Mouse (Mus musculus): Measurements from ENCODE around the gene Tada3. TPM values are rescaled to one million over a fixed set of nuclear protein-coding genes. Genes with fewer than 3 reads are reported as not detected.

Gene Tada3
- total and polyA plus RNA-seq, 3 experiments = 25.0 to 62.2 TPM; not detected in 1

GRCm38 (mm10) chr6:113426696-113427095 lies 49.0 kb upstream of the Tada3 start:
- peaks cover 0 to 3% of the 10 kb centered on the region in 2 experiments; a peak in 2 of 4 replicates for H3K36me3 ChIP-seq (ENCODE audit: control insufficient read depth in 1 of 2, insufficient read depth in 2 of 2, low read length in 2 of 2)
- no peaks in the 10 kb centered on the region for H3K27me3 ChIP-seq (ENCODE audit: control insufficient read depth in 1 of 2, insufficient read depth in 2 of 2, low read length in 2 of 2)
- H3K9ac ChIP-seq (ENCODE audit: control insufficient read depth, low read depth, low read length, poor library complexity, severe bottlenecking) = no peak overlapping the region
- H3K9me3 ChIP-seq (replicated peaks; ENCODE audit: insufficient read depth, low read length) = no peaks in the 10 kb centered on the region
- no peak overlapping the region for H3K4me3 ChIP-seq (ENCODE audit: control insufficient read depth in 1 of 2, insufficient read depth in 1 of 2, low read depth in 2 of 2, low read length in 2 of 2)
- H3K79me2 ChIP-seq (ENCODE audit: control insufficient read depth, insufficient read depth, low read length, poor library complexity) = no peaks in the 10 kb centered on the region
- peaks cover 6 to 12% of the 10 kb centered on the region in 2 experiments; a peak in 3 of 4 replicates for H3K4me1 ChIP-seq (ENCODE audit: control insufficient read depth in 1 of 2, insufficient read depth in 2 of 2, low read length in 2 of 2)
- no peak overlapping the region for H3K27ac ChIP-seq (ENCODE audit: control insufficient read depth, low read depth, low read length)
- TF ChIP-seq USF2 (IDR thresholded peaks at IDR 0.05; ENCODE audit: borderline replicate concordance in 1 of 2, insufficient read depth in 1 of 2, low read depth in 1 of 2, low read length in 2 of 2) (no peak), SIN3A (IDR thresholded peaks at IDR 0.05; ENCODE audit: low read length) (no peak), NELFE (IDR thresholded peaks at IDR 0.05; ENCODE audit: low read depth, low read length) (no peak), BHLHE40 (IDR thresholded peaks at IDR 0.05; ENCODE audit: borderline replicate concordance, low read depth, low read length) (no peak), ZC3H11A (IDR thresholded peaks at IDR 0.05; ENCODE audit: low read depth, low read length) (no peak), SMC3 (IDR thresholded peaks at IDR 0.05; ENCODE audit: low read depth, low read length) (no peak), TCF12 (IDR thresholded peaks at IDR 0.05; ENCODE audit: low read depth, low read length) (no peak), RAD21 (IDR thresholded peaks at IDR 0.05; ENCODE audit: low read depth, low read length) (no peak), JUND (IDR thresholded peaks at IDR 0.05; ENCODE audit: low read depth, low read length) (no peak), KAT2A (conservative IDR thresholded peaks at IDR 0.05; ENCODE audit: low read depth, low read length) (no peak), POLR2AphosphoS2 (IDR thresholded peaks at IDR 0.05; ENCODE audit: low read length) (no peak), ELF1 (IDR thresholded peaks at IDR 0.05; ENCODE audit: low read depth, low read length) (no peak), ZNF384 (IDR thresholded peaks at IDR 0.05; ENCODE audit: low read depth, low read length) (no peak), GATA1 (IDR thresholded peaks at IDR 0.05; ENCODE audit: low read depth, low read length) (no peak), HCFC1 (IDR thresholded peaks at IDR 0.05; ENCODE audit: low read depth, low read length) (no peak)
- no peak for DNase-seq (ENCODE audit: low read depth, low spot score)

DNA sequence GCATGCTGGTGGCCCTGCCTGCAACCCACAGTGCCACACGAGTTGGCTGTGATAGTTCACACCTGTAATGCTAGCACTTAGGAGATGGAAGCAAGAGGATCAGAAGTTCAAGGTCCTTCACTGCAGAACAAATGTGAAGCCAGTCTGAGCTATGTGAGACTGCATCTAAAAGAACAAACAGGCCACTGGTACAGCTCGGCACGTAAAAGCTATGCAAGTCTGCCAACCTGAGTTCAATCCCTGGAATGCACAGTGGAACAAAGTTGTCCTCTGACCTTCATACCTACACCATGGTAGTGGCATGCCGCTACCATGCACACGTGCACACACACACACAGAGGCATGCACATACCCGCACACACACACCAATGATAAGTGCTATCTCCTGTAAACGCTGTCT lies 46.5 kb upstream of the Tada3 start:
- no peaks in the 10 kb centered on the region for H3K9me3 ChIP-seq (replicated peaks; ENCODE audit: insufficient read depth, low read length)
- H3K27me3 ChIP-seq (ENCODE audit: control insufficient read depth in 1 of 2, insufficient read depth in 2 of 2, low read length in 2 of 2) = no peaks in the 10 kb centered on the region
- TF ChIP-seq E2F4 (IDR thresholded peaks at IDR 0.05; ENCODE audit: borderline replicate concordance, low read depth, low read length) (no peak), SIN3A (IDR thresholded peaks at IDR 0.05; ENCODE audit: low read length) (no peak), ZKSCAN1 (IDR thresholded peaks at IDR 0.05; ENCODE audit: low read depth, low read length) (no peak), JUND (IDR thresholded peaks at IDR 0.05; ENCODE audit: low read depth, low read length) (no peak), UBTF (IDR thresholded peaks at IDR 0.05; ENCODE audit: borderline replicate concordance, insufficient read depth, low read depth, low read length) (no peak), MXI1 (IDR thresholded peaks at IDR 0.05; ENCODE audit: low read depth, low read length) (no peak), ZMIZ1 (IDR thresholded peaks at IDR 0.05; ENCODE audit: low read depth, low read length) (no peak), POLR2AphosphoS2 (IDR thresholded peaks at IDR 0.05; ENCODE audit: low read length) (no peak), TAL1 (IDR thresholded peaks at IDR 0.05; ENCODE audit: low read length) (no peak), TCF12 (IDR thresholded peaks at IDR 0.05; ENCODE audit: low read depth, low read length) (no peak), ELF1 (IDR thresholded peaks at IDR 0.05; ENCODE audit: low read depth, low read length) (no peak), MAZ (IDR thresholded peaks at IDR 0.05; ENCODE audit: low read depth, low read length) (no peak), CTCF (IDR thresholded peaks at IDR 0.05 in 2 of 3, conservative IDR thresholded peaks at IDR 0.05 in 1 of 3; ENCODE audit: control insufficient read depth in 1 of 3, insufficient read depth in 1 of 3, low read depth in 2 of 3, low read length in 3 of 3, poor library complexity in 1 of 3, severe bottlenecking in 1 of 3) (no peak), MEF2A (IDR thresholded peaks at IDR 0.05; ENCODE audit: extremely low read depth, insufficient replicate concordance, low read depth, low read length, poor library complexity, severe bottlenecking) (no peak), ZNF384 (IDR thresholded peaks at IDR 0.05; ENCODE audit: low read depth, low read length) (no peak), MAFK (IDR thresholded peaks at IDR 0.05; ENCODE audit: borderline replicate concordance, low read depth, low read length) (no peak), USF1 (IDR thresholded peaks at IDR 0.05; ENCODE audit: low read depth, low read length) (no peak), ZC3H11A (IDR thresholded peaks at IDR 0.05; ENCODE audit: low read depth, low read length) (no peak)
- H3K4me3 ChIP-seq (ENCODE audit: control insufficient read depth in 1 of 2, insufficient read depth in 1 of 2, low read depth in 2 of 2, low read length in 2 of 2) = no peak overlapping the region
- peaks cover 0 to 3% of the 10 kb centered on the region in 2 experiments; a peak in 2 of 4 replicates for H3K36me3 ChIP-seq (ENCODE audit: control insufficient read depth in 1 of 2, insufficient read depth in 2 of 2, low read length in 2 of 2)
- no peaks in the 10 kb centered on the region for H3K79me2 ChIP-seq (ENCODE audit: control insufficient read depth, insufficient read depth, low read length, poor library complexity)
- peaks cover 6 to 16% of the 10 kb centered on the region in 2 experiments; a peak in 3 of 4 replicates for H3K4me1 ChIP-seq (ENCODE audit: control insufficient read depth in 1 of 2, insufficient read depth in 2 of 2, low read length in 2 of 2)
- H3K9ac ChIP-seq (ENCODE audit: control insufficient read depth, low read depth, low read length, poor library complexity, severe bottlenecking) = no peak overlapping the region
- no peak overlapping the region for H3K27ac ChIP-seq (ENCODE audit: control insufficient read depth, low read depth, low read length)
- DNase-seq (ENCODE audit: low read depth, low spot score) = no peak
